ENCODE assay signal across 8 mouse cellular contexts in genomic region chr9:107887804-107888266, GRCm38 (mm10). TPM values are rescaled to one million over a fixed set of nuclear protein-coding genes. Genes with fewer than 3 reads are reported as not detected.
A peak's percentile ranks its signal among the peaks of the same experiment; 100 is the strongest.
DNase-seq lines count a peak whose midpoint lies in the region; ATAC-seq lines count a peak whose summit lies in the region.

Mon1a (plus strand) TSS chr9:107888151.

- H3K4me1 ChIP-seq in hindbrain, embryonic 14.5 days (replicated peaks; ENCODE audit: control insufficient read depth, insufficient read depth, low read length) = peaks cover 17% of the 10 kb centered on the region

- H3K4me2 ChIP-seq in hindbrain, embryonic 14.5 days (replicated peaks) = peak within 1 kb of the TSS; percentile 67

- DNase-seq in T-cell, adult 2 months (ENCODE audit: low spot score) = peak; percentile 92
- DNase-seq in cerebellum, postnatal 36 days = peak; percentile 86 to 90
- peak; percentile 89 to 91 for DNase-seq in frontal cortex, postnatal 36 days (ENCODE audit: low spot score in 2 of 2)
- peak; percentile 79 for DNase-seq in hindbrain, embryonic 14.5 days (ENCODE audit: low spot score)
- DNase-seq in layer of hippocampus, postnatal 36 days = peak; percentile 86 to 88
- peak; percentile 95 for DNase-seq in lung, postnatal 25 days (ENCODE audit: low spot score)
- DNase-seq in retina, adult 2 months (ENCODE audit: low read depth, low spot score) = peak; percentile 71
- DNase-seq in thymus, postnatal 25 days = peak; percentile 90

- H3K27me3 ChIP-seq in hindbrain, embryonic 14.5 days (ENCODE audit: control insufficient read depth, insufficient read depth, low read length) = peaks cover 6% of the 10 kb centered on the region

- H3K9me3 ChIP-seq in hindbrain, embryonic 14.5 days (ENCODE audit: control insufficient read depth, low read length) = no peaks in the 10 kb centered on the region

- peak within 1 kb of the TSS; percentile 84 for H3K9ac ChIP-seq in hindbrain, embryonic 14.5 days

- WGBS in hindbrain, embryonic 14.5 days = under 1% methylated on average over 28 of the region's 28 CpGs

- peak within 1 kb of the TSS; percentile 81 for H3K27ac ChIP-seq in hindbrain, embryonic 14.5 days

- peak within 1 kb of the TSS; percentile 88 for H3K4me3 ChIP-seq in hindbrain, embryonic 14.5 days (replicated peaks; ENCODE audit: low read length)

- peaks cover 5% of the 10 kb centered on the region; the same call in 1 of the 2 replicates for H3K36me3 ChIP-seq in hindbrain, embryonic 14.5 days (replicated peaks; ENCODE audit: control insufficient read depth, insufficient read depth)

- peak; percentile 97 for ATAC-seq in hindbrain, embryonic 14.5 days (ENCODE audit: low FRiP score)

RNA-seq across cellular contexts. Expression of gene Mon1a, which starts in this region (rescaled TPM):
- polyA plus RNA-seq in hindbrain, embryonic 14.5 days (2014; fragmentation: Nextera tagmentation; extraction: Ambion mirVana) = 22.1 and 23.1 TPM in 2 replicates
- total RNA-seq in layer of hippocampus, postnatal 36 days (2021) = 10 to 100 TPM; 23.0 to 25.5 TPM

Comparison
In these comparisons a context has a peak if more than half of its experiments do, and no peak if none do; other contexts are left out.
1. Peak in every context shown above with its lines: DNase-seq, ATAC-seq, H3K4me3 ChIP-seq and H3K27ac ChIP-seq.